Mouse (Mus musculus): ENCODE measurements at regions not wholly inside any gene's neighbourhood (a gene's known extent, or its start where the extent isn't known, plus 50 kb on each side); places are given as distances from the start of the nearest gene placed in this dataset.

GRCm38 (mm10) chr3:150236946-150237600 is 1200.6 kb upstream of the Adgrl4 start:
- no peaks in the 10 kb centered on the region for H3K27me3 ChIP-seq (ENCODE audit: control insufficient read depth, insufficient read depth, low read length)
- no peaks in the 10 kb centered on the region for H3K36me3 ChIP-seq (ENCODE audit: control insufficient read depth, insufficient read depth, low read length)
- no peak for DNase-seq (ENCODE audit: extremely low read depth, low read depth, low spot score)
- 85% methylated on average over 7 of the region's 7 CpGs for WGBS
- H3K79me2 ChIP-seq (ENCODE audit: control insufficient read depth, insufficient read depth, low read length): no peaks in the 10 kb centered on the region
- no peak overlapping the region for H3K4me3 ChIP-seq (ENCODE audit: insufficient read depth, low read depth, low read length)
- H3K4me1 ChIP-seq (ENCODE audit: control insufficient read depth, insufficient read depth, low read length): no peaks in the 10 kb centered on the region
- no peak overlapping the region for H3K27ac ChIP-seq (replicated peaks; ENCODE audit: insufficient read depth, low read depth, low read length)
- TF ChIP-seq POLR2A (IDR thresholded peaks at IDR 0.05; ENCODE audit: extremely low read depth, insufficient read depth, low read length) (no peak), CTCF (IDR thresholded peaks at IDR 0.05; ENCODE audit: low read depth, low read length) (no peak)
- H3K9ac ChIP-seq (ENCODE audit: low read depth, low read length): no peak overlapping the region

- no peaks in the 10 kb centered on the region for H3K36me3 ChIP-seq (ENCODE audit: control insufficient read depth, insufficient read depth, low read length)
- WGBS: 100% methylated on average over 2 of the region's 2 CpGs
- H3K4me1 ChIP-seq (ENCODE audit: control insufficient read depth, insufficient read depth, low read length): no peaks in the 10 kb centered on the region
- DNase-seq (ENCODE audit: extremely low read depth, low read depth, low spot score): no peak
- no peaks in the 10 kb centered on the region for H3K79me2 ChIP-seq (ENCODE audit: control insufficient read depth, insufficient read depth, low read length)
- H3K27ac ChIP-seq (replicated peaks; ENCODE audit: insufficient read depth, low read depth, low read length): no peak overlapping the region
- no peak overlapping the region for H3K9ac ChIP-seq (ENCODE audit: low read depth, low read length)
- H3K27me3 ChIP-seq (ENCODE audit: control insufficient read depth, insufficient read depth, low read length): no peaks in the 10 kb centered on the region
- H3K4me3 ChIP-seq (ENCODE audit: insufficient read depth, low read depth, low read length): no peak overlapping the region
- TF ChIP-seq CTCF (IDR thresholded peaks at IDR 0.05; ENCODE audit: low read depth, low read length): no peak
- TF ChIP-seq POLR2A (IDR thresholded peaks at IDR 0.05; ENCODE audit: extremely low read depth, insufficient read depth, low read length): no peak
These were observed 1162.6 kb upstream of the Adgrl4 start for GRCm38 (mm10) chr3:150275038-150275437.

GRCm38 (mm10) chr3:150296057-150296710 is 1141.5 kb upstream of the Adgrl4 start:
- no peaks in the 10 kb centered on the region for H3K27me3 ChIP-seq (ENCODE audit: control insufficient read depth, insufficient read depth, low read length)
- no peaks in the 10 kb centered on the region for H3K36me3 ChIP-seq (ENCODE audit: control insufficient read depth, insufficient read depth, low read length)
- DNase-seq (ENCODE audit: extremely low read depth, low read depth, low spot score): no peak
- WGBS: 61% methylated on average over 2 of the region's 2 CpGs
- no peaks in the 10 kb centered on the region for H3K4me1 ChIP-seq (ENCODE audit: control insufficient read depth, insufficient read depth, low read length)
- H3K79me2 ChIP-seq (ENCODE audit: control insufficient read depth, insufficient read depth, low read length): no peaks in the 10 kb centered on the region
- no peak overlapping the region for H3K4me3 ChIP-seq (ENCODE audit: insufficient read depth, low read depth, low read length)
- TF ChIP-seq POLR2A (IDR thresholded peaks at IDR 0.05; ENCODE audit: extremely low read depth, insufficient read depth, low read length) (no peak), CTCF (IDR thresholded peaks at IDR 0.05; ENCODE audit: low read depth, low read length) (no peak)
- no peak overlapping the region for H3K27ac ChIP-seq (replicated peaks; ENCODE audit: insufficient read depth, low read depth, low read length)
- no peak overlapping the region for H3K9ac ChIP-seq (ENCODE audit: low read depth, low read length)

GRCm38 (mm10) chr3:150328811-150329210 is 1108.9 kb upstream of the Adgrl4 start:
- H3K9ac ChIP-seq (ENCODE audit: low read depth, low read length): no peak overlapping the region
- WGBS: 75% methylated on average over 6 of the region's 6 CpGs
- H3K27me3 ChIP-seq (ENCODE audit: control insufficient read depth, insufficient read depth, low read length): no peaks in the 10 kb centered on the region
- DNase-seq (ENCODE audit: extremely low read depth, low read depth, low spot score): no peak
- no peak overlapping the region for H3K27ac ChIP-seq (replicated peaks; ENCODE audit: insufficient read depth, low read depth, low read length)
- TF ChIP-seq POLR2A (IDR thresholded peaks at IDR 0.05; ENCODE audit: extremely low read depth, insufficient read depth, low read length) (no peak), CTCF (IDR thresholded peaks at IDR 0.05; ENCODE audit: low read depth, low read length) (no peak)
- H3K4me1 ChIP-seq (ENCODE audit: control insufficient read depth, insufficient read depth, low read length): no peaks in the 10 kb centered on the region
- no peak overlapping the region for H3K4me3 ChIP-seq (ENCODE audit: insufficient read depth, low read depth, low read length)
- no peaks in the 10 kb centered on the region for H3K79me2 ChIP-seq (ENCODE audit: control insufficient read depth, insufficient read depth, low read length)
- H3K36me3 ChIP-seq (ENCODE audit: control insufficient read depth, insufficient read depth, low read length): no peaks in the 10 kb centered on the region

- 25% methylated on average over 9 of the region's 9 CpGs for WGBS
- Histone ChIP-seq H3K27me3 (ENCODE audit: control insufficient read depth, insufficient read depth, low read length) (no peaks in the 10 kb centered on the region), H3K4me1 (ENCODE audit: control insufficient read depth, insufficient read depth, low read length) (peaks cover 7% of the 10 kb centered on the region; the same call in 1 of the 2 replicates), H3K4me3 (ENCODE audit: insufficient read depth, low read depth, low read length) (no peak overlapping the region), H3K79me2 (ENCODE audit: control insufficient read depth, insufficient read depth, low read length) (no peaks in the 10 kb centered on the region), H3K36me3 (ENCODE audit: control insufficient read depth, insufficient read depth, low read length) (no peaks in the 10 kb centered on the region), H3K27ac (replicated peaks; ENCODE audit: insufficient read depth, low read depth, low read length) (peak overlapping the region; percentile 7; the same call in 1 of the 2 replicates), H3K9ac (ENCODE audit: low read depth, low read length) (no peak overlapping the region)
- peak; percentile 63 for DNase-seq (ENCODE audit: extremely low read depth, low read depth, low spot score)
- no peak for TF ChIP-seq CTCF (IDR thresholded peaks at IDR 0.05; ENCODE audit: low read depth, low read length)
- TF ChIP-seq POLR2A (IDR thresholded peaks at IDR 0.05; ENCODE audit: extremely low read depth, insufficient read depth, low read length): no peak
These were observed 1085.5 kb upstream of the Adgrl4 start for GRCm38 (mm10) chr3:150352139-150352725.
